Mouse (Mus musculus) neutrophil, adult 5-6 weeks (primary cell): ENCODE measurements at regions not wholly inside any gene's neighbourhood (a gene's known extent, or its start where the extent isn't known, plus 50 kb on each side); places are given as distances from the start of the nearest gene placed in this dataset.

Source experiments
- ATAC-seq: fragments of 151-379, 151-347 bp; 2 replicates; pipeline ENCODE4 v1.8.0; 2017; ENCODE audit warnings: mild to moderate bottlenecking, moderate TSS enrichment; ENCODE audit not compliant: insufficient number of reproducible peaks, poor library complexity, low FRiP score, severe bottlenecking; ENCODE audit errors: extremely low read depth

DNA sequence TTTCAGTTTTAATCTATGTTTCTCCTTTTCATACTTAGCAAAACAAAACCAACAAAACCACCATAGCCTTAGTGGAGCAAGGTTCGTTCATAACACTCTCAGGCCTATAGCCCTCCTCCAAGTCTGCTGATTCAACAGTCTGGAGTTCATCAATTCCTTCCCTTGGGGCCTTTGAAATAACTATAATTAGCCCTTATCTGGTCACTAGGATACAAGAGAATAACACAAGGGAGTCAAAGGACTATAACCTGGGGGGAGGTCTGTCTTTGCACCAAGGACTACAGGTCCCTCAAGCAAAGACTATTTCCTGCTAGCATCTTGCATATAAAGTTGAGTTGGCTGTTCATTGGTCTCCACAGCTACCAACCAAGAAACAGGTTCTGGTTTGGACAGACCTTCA lies 129.5 kb upstream of the Hes1 start:
- no peak for ATAC-seq

DNA sequence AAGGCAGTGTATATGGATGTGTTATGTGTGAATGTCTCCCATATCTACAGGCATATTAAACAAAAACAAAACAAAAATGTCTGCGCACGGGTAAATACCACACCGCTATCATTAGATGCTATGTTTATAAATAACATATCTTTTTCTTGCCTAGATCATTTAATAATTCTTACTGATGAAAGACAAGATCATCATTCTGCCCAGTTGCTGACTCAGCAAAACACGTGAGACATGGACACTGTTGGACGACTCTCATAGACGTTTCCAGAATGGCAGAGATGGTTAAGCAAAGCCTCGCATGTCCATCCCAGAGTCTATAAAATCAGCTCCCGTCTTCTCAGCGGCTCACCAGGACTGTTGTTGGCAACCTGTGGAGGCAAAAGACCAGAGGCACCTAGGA lies 125.5 kb upstream of the Hes1 start:
- no peak for ATAC-seq

DNA sequence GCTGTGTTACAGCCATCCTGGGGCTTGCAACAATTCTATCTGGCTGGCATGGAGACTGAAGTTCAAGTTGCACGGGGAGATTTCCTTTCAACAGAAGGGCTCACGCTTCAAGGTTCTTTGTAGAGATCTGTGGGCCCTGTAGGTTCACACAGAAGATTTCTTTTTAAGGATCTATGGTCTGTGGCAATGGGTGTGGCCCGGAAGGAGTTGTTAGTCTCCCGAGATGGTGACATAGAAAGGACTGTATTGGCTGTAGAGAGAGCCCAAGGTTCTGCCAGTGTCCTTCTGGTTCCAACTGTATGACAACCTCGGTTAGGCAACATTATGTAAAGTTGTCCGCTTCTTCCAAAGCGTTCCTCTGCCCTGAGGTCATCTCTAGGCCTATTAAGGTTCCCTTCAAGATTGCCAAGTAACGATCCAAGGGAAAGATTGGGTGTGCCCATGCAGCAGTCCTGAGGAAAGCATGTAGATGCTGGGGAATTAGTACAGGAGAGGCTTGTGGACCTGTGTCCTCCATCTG lies 124.8 kb upstream of the Hes1 start:
- no peak for ATAC-seq

DNA sequence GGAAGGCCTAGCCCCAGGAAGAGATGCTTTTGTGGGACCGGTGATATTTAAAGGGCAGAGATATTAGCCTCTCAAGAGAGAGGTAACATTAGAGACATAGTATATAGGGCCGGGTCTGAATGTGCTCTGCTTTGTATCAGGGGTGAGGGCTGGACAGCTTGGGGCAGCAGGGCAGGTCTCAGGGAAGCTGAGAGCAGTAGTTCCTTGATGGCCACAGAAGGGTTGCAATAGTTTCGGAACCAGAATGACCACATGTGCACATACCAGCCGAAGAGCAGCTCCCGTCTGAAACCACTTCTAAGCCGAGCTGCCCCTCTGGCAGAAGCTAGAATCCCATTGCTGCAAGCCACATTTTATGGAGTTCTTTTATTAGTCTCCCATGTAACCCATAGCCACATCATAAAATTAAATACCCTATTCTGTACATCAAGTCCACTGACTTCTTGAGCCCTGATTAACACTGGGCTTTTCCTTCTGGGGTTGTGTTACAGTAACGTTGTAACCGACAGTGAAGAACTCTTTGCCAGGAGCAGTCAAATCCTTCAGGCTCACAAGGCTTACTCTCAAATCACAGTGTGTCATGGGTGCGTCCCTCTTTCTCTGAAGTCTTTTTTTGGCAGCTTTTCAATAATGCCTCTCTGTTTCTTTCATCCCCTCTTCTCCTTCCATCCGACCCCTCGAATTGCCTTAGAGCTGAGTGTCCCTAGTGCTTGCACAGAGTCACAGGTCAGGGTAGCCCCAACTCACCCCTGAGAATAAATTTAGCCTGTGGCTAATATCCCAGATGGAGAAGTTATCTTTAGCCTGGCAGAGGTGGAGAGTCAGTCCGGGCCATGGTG lies 124.1 kb upstream of the Hes1 start:
- no peak for ATAC-seq

DNA sequence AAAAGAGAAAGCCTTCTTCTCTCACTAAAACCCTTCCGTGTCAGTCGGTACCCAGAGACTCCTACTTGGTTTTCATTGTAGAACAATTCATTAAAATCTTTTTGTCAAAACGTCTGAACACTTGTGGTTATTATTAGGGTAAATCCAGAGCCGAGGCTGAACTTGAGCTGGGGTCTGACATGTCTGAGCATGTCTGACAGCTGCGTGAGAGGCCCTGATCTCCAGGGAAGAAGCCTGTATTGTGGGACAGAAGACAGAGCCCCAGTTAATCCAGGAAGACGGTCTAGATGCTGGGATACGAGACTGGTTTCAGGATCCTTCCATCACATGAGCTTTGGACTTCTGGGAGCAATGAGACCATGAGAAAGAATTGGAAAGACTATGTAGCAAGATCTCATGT lies 122.1 kb upstream of the Hes1 start:
- no peak for ATAC-seq

DNA sequence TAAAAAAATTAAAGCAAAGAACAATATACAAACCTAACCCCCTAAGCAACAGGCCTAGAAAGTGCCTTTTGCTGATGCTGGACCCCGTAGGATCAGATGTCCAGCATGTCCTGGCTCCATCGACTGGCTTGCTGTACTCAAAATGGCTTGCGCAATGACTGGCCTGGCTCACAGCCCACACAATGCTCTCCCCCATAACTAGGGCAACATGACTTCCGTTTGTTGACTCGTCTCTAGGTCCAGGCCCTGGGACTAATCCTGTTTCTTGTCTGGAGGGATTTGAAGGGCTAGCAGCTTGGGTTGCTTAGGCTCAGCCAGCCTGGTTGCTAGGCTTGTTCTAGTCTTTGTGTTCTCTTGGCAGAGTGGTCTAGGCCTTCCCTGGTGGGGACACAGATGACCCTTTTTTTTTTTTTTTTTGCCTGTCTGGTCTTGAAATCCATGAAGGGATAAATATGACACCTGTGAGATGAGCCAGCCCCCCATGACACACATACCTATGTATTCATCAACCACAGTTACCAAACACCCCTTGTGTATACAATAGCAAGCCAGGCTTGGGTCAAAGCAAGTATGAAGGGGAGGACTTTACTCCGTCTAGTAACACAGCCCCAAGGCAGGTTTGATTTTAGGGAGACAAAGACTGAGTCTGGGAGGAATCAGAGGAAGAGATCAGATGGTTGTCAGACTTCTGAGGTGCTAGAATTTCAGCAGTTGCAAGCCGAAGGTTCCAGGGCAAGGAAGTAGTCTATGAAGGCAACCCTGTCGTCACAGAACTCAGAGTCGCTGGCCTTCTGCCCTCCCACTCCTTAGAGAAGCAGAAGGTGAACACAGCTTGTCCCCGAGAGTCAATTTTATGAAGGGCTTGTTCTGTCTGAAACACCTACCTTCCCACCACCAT lies 120.0 kb upstream of the Hes1 start:
- ATAC-seq: no peak

DNA sequence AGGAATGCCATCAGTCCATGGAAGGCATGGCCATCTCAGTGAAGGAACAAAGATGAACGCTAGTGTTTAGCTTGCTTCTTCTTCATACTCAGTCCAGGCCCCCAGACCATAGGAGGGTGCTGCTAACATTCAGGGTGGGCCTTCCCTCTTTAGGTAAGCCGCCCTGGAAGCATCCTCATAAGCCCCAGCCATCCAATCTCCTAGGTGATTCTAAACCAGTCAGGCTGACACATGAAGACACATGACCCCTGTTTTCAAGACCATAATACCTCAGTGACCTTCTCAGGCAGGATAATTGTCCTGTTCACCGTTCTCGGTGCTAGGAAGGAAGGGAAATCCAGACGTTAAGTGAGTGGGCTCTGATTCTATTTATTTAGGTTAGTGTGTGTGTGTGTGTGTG lies 119.2 kb upstream of the Hes1 start:
- no peak for ATAC-seq

DNA sequence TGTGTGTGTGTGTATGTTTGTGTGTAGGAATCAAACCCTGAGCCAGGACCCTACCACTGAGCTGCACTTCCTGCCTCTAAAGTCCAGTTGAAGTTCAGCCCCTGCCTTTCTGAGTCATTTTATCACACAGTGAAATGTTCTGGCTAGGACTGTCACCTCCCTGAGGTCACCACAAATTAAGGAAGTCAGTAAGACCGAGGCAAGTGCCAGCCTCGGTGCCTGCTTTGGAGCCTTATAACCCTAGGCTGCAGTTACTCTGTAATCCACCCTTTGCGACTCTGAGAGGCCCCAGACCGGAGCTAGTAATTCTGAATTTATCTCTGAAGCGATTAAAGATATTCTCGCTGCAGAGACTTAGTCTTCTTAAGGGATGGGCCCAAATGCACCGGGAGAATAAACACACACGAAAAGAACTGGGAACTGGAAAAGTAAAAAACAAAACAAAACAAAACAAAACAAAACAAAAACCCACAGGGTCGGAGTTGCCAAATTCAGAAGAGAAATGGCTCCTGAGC lies 118.8 kb upstream of the Hes1 start:
- peak; percentile 68; the same call in 1 of the 2 replicates for ATAC-seq

DNA sequence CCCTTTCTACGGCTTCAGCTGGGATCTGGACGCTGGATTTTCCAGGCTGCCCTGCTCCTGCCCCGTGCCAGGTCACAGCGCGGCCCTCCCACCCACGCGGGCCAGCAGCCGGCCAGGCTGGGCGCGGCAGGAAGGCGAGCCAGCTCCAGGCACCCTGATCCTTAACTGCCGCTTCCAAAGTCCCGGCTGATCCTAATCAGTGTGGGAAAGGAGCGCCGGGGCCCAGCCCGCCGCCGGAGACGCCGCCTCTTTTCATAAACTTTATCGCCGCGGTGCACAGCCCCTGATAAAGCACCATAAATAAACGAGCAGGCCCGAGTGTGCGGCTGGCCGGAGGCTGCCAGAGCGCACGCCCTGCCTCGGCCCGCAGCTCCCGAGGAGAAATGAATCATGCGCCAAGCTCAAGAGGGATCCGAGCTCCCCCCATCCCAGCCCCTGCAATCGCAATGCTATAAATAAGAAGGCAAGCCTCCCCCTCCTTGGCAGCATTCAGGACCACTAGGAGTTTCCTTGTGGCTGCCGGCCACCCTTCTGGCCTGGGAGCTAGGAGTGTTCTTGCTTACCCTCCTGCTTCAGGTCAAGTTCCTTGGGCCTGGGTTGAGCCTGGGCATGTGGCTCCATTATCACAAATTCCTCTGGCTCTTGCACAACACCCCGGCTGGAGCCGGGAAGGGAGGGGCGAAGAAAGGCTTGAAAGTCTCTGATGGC lies 118.1 kb upstream of the Hes1 start:
- no peak for ATAC-seq

DNA sequence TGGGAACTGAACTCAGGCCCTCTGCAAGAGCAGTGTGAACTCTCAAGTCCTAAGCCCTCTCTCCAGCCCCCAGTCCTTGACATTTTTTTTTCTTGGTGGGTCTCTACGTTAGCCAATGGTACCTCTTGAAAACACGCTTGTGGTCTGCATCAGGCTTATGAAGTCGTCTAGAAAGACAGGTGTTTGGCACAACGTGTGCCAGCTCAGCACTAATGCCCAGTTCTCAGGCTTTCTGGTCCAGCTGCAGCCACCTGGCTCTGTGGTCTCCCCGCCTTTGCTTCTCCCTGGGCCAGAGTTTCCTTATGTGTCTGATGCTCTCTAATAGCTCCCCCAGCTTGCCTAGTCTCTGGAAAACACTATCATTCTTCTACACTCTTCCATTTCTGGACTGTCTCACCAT lies 117.2 kb upstream of the Hes1 start:
- no peak for ATAC-seq

DNA sequence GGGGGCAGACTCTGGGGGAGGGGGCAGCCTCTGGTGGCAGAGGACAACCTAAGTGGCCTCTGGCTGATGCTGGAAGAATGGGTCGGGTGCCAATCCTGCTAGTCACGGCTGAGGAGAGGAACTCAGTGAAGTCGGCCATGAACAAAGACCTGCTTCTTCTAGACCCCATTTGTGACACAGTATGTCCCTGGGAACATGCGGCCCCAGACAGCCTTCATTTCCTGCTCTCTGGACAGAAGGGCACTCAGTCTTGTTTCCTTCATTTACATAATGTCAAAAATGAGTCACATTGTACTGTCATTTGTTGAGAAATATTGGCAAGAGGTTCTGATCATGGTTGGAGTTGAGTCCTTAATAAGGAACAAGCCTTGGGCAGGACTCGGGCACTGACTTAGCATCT lies 116.5 kb upstream of the Hes1 start:
- ATAC-seq: no peak

DNA sequence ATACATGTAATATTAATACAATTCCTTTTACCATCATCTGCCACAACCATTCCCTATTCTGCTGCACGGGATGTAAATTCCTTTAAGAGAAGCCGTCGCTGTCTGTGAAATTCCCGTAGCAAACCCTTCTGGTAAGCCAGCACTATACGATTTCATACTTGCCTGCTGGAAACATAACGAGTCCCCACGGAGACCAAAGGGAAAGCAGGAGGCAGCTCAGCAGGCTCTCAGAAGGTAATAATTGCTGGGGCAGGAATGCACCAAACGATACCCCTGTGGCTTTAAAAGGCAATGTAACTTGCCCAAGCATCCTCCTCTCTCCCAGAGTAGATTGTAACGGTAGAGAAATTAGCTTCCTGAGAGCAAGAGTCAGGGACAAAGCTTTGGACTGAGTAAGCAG lies 114.0 kb upstream of the Hes1 start:
- ATAC-seq: no peak

DNA sequence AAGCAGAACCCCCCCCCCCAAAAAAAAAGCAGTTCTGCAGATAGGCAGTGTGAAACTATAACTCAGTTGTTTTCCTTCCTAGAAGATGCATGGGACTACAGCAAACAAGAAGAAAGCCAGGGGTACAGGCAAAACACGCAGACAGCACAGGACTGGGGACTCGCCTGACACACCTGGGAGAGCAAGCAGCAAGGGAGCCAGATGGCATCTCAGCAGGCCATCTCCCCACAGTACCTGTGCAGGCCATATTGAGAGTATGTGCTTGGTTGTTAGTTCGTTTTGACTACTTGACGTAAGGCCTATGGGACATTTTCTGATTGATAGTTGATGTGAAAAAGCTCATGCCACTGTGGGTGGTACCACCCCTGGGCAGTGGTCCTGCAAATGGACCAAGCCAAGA lies 113.4 kb upstream of the Hes1 start:
- ATAC-seq: no peak

DNA sequence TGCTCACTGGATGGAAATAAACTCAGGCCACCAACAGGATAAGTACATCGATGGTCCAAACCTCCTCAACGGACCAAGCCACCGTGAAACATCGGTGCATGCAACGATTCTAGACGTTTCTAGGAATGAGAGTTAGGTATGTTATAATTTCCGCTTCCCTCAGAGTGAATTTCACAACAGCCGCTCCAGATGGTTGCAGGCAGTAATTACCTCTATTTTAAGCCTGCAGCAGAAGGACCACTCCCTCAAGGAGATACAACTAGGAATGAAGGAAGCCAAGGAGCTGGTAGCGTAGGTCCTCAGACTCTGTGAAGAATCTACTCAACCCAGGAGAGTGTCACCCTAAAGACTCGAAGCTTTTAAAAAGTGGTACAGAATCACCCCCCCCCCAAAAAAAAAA lies 109.5 kb upstream of the Hes1 start:
- ATAC-seq: no peak

DNA sequence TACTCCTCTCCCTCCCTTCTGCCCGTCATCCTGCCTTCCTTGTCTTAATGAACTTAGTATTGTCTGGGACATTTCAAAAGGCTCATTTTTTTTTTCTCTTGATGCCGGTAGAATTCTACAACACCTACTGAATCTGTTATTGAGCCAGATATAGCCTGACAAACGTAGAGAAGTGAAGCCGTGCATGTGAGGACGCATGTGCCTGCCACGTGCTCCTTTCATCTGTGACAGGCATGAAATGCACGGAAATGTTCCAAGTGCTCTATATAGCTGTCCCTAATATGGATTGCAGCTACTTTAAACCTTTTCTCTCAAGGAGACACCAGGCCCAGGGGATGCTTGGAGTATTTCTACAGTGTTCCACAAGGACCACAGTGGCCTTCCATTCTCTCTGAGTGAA lies 107.3 kb upstream of the Hes1 start:
- ATAC-seq: no peak

DNA sequence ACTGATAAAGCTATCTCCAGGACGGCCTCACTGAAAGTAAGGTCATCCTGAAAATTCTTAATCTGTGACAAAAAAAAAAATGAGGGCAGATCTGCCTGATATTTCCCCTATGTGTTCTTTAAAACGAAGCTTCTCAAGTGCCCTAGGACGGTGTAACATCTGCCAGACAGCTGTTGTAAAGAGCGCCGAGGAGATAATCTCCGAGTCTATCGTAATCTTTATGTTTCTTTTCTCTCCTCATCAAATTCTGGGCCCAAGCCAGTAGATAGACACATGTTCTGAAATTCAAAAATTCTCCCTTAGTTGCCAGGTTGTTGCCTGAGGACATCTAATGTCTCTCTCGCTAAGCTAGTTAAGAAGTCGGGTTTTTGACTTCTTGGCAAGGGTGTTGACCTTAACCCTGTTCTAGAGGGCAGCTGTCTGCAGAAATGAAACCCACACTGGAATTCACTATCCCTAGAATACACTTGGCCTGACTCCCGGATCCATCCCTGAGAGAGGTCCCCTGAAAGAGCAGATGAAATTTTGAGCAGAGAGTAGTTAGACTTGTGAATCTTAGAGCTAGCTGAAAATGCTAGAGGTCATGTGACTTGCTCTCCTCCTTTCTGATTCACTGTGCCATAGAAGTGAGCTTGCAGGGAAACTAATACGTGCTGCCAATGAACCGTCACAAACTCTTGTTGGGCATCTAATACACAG lies 104.1 kb upstream of the Hes1 start:
- ATAC-seq: no peak

DNA sequence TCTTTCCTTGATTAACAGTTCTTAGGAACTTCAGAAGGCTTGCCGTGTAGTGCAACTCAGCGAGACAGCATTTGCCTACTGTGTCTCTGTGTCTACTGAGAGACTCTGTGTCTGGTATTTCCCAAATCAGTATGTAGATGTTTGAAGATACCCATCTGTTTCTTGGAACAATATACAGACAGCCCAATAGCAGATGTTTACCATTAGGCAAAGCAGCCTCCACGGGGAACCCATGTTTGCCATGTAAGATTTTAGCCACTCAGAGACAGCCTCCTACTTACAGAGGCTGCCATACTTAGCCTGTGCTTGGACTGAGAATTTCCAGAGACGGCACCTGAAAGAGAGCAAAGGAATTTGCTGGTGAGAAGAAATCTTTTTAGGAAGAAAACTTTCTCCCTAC lies 100.9 kb upstream of the Hes1 start:
- ATAC-seq: no peak

DNA sequence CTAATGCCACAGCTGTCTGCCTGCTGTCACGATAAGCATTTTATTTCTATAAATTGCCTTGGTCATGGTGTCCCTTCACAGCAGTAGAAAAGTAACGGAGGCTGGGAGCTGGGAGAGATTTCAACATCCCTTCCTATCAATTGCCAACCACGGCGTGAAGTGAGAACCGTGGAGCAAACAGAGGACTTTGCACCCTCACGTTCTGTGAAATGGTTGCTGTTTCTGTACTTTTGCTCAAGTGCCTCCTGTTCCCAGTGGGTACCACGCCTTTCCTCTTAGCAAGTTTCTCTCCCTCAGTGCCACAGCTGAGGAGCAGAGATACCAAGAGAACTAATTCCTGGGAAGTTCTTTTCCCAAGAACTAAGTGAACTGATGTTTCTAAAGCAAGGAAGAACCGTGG lies 99.6 kb upstream of the Hes1 start:
- no peak for ATAC-seq

DNA sequence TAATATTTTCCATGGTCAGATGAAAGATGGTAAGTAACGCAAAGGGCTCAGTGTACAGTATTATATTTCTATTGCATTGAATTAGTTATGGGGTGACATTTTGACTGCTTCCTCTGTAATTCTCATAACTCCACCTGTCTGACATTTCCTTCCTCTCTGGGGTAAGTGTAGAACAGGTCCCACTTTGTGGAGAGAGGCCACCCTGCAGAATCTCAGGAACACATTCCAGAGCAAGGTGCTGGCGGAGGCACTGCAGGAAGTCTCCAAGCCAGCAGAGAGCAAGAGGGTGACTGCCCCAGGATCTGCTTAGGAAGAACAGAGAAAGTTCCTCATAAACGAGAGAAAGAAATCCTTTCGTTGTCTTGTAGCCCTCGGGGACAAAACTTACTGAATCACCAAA lies 95.4 kb upstream of the Hes1 start:
- no peak for ATAC-seq
